Mouse (Mus musculus): ENCODE measurements around the gene Ccng2. TPM values are rescaled to one million over a fixed set of nuclear protein-coding genes. Genes with fewer than 3 reads are reported as not detected.
A peak's percentile ranks its signal among the peaks of the same experiment; 100 is the strongest.

Gene Ccng2
- 10 to 100 TPM; 35.7 to 37.0 TPM for polyA plus RNA-seq (2017; shearing (Covaris generic))

DNA sequence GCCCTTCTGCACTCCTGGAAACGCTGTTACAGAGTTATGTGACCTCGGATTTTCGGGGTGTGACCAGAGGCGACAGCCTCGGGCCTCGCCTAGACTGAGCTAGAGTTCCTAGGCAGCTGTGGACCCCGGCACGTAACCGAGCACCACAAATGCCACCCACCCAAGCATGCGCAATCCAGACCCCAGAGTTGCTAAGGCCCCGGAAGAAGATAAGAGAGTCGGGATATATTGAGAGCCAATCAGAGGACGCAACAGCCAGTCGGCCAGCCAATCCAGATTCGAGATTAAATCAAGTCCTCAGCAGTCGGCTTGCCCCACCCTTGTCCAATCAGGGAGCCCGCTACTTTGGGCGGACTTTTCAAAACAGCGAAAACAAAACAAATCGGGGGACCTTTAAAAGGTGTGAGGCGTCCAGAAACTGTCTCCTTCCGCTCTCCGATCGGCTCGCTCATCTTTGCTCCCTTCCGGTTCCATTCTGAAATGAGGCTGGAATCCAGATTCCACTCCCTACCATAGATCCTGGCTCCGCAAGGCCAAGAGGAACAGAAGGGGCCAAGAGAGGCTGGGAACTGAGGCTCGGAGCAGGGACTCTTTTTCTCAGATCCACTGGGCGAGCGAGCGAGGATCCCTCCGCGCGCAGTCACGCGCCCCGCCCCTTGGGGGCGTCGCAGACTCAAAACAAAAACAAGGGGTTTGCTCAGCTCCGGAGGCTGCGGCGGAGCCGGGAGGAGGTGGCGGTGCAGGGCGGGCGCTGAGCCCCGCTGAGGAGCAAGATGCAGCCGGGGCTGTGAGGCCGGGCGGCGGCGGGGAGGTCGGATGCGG lies at the start of gene Ccng2:
Ccng2 (plus strand) TSS at position 375 of the 822 bp plus-strand sequence.
- ATAC-seq = peak; percentile 71

DNA sequence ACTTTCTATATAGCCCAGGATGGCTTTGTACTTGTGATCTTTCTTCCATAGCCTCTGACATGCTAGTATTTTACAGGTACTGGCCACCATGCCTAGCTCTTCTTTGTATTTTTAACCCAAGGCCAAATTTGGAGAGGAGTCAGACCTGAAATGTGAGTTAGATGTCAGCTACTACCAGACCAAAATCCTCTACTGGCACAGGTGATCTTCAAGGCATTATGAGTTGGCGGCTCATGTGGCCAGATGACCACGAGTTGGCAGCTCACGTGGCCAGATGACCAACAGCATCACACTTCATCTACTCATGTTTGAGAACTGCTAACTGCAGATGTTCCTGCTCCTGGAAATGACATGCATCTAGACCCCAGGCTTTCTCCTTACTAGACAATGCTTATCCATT lies 48.7 kb upstream of the Ccng2 start:
- no peak for ATAC-seq

DNA sequence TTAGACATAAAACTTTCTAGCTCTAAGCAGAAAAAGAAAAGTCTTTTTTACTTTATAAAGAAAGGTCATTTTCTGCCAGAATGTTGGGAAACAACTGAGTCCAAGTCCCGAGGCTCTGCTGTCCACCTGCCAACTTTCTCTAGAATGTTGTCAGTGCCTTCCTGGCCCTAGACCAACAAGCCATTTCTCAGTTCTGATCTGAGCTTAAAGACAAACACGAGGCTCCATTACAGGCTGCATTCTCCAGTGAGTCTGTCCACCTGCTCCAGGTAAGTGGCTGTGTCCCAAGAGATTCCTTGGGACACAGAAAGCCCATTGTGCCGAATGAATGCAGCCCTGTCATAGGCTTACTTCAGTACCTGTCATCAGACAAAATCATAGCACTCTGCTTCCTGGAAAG lies 45.4 kb upstream of the Ccng2 start:
- ATAC-seq = no peak

DNA sequence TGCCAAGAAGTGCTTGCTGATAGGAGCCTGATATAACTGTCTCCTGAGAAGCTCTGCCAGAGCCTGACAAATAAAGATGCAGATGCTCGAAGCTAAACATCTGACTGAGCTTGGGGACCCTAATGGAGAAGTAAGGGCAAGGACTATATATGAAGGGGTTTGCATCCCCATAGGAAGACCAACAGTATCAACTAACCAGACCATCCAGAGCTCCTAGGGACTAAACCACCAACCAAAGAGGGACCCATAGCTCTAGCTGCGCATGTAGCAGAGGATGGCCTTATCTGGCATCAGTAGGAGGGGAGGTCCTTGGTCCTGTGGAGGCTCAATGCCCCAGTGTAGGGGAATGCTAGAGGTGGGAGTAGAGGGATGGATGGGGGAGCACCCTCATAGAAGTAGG lies 42.5 kb upstream of the Ccng2 start:
- no peak for ATAC-seq

DNA sequence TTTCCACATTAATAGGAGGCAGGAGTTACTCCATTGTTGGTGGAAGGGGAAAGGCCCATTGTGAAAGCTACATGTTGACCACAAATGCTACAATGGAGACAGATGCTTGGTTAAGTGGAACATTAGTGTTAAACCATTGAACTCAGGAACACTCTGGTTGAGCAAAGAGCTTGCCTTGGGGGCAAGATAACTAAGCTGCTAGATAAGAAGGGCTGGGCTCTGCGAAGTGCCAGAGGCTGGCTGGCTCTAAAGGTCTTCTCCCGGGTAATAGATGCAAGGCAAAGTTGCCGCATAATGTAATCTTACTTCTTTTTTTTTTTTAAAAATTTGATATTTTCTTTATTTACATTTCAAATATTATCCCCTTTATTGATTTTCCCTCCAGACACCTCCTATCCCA lies 39.9 kb upstream of the Ccng2 start:
- no peak for ATAC-seq

DNA sequence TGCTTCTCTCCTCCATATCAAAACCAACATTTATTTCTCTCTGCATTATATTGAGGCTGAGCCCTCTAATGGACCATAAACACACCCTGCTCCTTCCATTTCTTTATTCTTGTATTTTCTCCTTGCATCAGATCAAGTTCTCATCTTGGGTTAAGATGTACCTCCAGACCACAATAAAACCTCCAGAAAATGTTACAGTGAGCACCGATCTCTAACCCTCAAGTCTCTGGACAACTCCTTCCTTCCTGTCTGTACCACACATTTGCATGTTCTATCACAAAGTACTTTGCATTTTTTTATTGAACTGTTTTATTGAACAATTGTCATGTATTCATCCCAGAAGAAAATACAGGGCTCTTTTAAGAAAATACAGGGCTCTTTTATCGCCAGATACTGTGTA lies 37.5 kb upstream of the Ccng2 start:
- peak; percentile 63 for ATAC-seq

DNA sequence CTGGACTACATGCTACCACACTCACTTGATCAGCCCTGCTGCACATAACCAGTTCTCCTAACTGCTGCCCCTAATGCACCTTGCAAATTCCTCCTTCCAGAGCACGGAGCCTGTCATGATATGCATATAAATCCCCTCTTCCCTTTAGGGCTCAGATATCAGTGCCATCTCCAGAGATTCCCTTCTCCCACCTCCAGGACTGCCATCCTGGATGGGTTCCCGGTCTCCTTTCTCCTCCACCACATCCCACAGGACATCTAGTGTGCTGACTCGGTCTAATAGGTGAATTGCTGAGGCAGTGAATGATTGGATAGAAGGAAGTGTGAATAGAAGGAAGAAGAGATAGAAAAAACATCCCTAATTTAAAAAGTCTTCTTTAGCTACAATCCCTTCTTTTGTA lies 35.3 kb upstream of the Ccng2 start:
- no peak for ATAC-seq

DNA sequence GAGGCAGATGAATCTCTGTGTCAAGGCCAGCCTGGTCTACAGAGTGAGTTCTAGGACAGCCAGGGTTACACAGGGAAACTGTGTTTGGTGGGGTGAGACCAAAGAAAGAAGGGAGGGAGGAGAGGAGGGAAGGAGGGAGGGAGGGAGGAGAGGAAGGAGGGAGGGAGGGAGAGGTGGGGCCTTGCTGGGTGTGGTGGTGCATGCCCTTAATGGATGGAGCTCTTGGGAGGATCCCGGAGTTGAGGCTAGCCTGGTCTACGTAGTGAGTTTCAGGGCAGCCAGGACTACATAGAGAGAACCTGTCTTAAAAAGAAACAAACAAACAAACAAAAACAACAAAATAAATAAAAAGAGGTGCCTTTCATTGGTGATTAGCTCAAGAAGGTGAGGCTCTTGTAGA lies 34.2 kb upstream of the Ccng2 start:
- ATAC-seq = no peak

DNA sequence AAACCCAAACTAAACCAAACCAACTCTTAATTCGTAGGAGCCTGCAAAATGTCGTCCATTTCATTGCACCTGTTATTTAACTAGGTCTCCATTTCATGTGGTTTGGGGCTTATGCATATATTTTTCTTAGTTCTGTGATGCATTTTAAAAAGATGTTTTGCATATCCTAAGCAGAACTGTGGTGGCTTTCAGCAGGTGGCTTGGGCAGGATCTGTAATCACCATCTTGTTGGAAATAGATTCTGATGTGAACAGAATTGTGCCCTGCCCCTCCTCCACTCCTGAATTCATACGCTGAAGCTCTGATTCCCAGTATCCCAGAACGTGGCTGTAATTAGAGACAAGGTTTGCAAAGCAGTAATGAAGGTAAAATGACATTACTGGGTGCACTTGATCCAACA lies 32.9 kb upstream of the Ccng2 start:
- ATAC-seq = no peak

DNA sequence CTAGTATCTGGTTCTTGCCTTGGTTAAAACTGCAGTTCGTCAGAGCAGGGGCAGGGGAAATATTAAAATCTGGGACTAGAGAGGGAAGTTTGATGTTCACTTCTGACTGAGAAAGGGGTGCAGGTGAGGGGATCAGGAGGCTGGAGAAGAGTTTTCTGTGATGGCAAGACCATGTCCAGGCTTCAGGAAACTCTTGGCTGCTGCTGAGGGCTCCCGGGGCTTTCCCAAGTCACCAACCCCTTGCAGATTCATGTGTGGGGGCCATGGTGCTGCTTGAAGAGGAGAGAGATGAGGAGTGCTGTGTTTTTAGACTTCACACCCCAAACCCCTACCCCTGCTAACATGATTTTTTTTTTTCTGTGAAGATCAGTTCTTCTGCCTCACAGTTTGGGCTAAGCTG lies 32.5 kb upstream of the Ccng2 start:
- ATAC-seq = no peak

DNA sequence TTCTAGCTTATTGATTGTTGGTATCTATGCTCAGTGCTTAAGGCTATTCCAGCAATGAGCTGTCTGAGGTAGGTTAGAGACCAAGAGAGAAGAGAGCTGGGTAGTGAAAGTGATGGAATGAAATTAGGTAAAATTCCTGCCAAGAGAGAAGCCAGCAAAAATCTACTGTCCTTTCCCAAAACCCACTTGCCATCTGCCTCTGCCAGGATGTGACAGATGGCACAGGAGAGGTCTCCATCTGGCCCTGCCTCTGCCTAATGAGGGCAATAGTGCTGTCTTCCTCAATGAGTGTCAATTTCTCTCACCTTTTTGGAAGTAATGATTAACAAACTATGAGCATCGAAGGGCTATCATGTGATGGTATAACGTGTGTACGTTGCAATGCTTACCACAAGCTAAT lies 31.2 kb upstream of the Ccng2 start:
- ATAC-seq = no peak

DNA sequence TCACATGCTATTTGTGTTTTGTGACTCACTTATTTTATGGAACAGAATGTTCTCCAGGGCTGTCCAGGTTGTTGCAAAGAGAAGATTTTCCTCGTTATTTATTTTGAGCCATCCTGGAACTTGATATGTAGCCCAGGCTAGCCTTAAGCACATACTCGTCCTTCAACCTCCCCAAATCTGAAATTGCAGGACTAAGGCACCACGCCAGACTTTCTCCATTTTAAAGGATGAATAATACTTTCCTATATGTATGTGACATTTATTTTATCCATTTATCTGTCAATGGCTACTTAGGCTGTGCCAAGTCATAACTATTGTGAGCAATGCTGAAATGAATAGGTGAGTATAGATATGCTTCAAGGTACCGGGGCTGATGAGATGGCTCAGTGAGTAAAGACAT lies 30.5 kb upstream of the Ccng2 start:
- no peak for ATAC-seq

DNA sequence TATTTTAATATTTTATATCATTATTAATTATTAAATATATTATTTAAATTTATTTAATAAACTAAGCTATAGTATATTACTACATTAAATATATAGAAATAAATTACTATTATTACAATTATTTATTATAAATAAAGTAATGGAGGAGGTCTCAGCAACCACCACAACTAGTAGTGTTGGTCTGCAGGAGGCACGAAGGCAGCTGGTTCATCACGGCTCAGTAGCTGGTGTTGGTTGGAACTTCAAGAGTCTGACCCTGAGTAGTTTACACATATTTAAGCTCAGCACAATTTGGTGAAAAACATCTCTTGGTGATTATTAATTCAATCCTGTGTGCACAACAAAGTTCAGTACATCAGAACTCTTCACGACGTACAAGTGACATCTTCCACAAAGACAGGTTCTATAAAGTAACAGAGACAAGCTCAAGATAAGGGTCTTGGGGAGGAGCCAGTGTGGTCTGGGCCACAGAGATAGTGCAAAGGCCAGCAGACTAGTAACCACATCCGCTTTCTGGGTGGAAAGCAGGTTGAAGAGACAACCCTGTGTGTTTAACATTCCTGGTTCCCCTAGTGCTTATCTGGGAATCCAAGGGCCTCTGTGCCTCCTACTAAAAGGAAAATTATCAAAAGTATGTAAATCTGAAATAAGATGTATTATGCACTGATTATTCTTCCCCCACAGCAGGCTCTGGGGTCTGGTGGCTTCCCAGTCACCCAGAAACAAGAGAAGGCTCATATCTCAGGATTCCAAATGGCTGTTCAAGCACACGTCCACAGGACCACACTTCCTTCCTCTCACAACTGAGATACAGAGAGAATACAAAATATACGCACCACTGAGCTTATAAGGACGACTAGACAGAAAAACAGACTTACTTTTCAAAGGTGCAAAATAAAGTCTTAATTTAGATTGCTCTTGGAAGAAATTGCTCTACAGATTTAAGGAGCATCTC lies 27.2 kb upstream of the Ccng2 start:
- no peak for ATAC-seq

DNA sequence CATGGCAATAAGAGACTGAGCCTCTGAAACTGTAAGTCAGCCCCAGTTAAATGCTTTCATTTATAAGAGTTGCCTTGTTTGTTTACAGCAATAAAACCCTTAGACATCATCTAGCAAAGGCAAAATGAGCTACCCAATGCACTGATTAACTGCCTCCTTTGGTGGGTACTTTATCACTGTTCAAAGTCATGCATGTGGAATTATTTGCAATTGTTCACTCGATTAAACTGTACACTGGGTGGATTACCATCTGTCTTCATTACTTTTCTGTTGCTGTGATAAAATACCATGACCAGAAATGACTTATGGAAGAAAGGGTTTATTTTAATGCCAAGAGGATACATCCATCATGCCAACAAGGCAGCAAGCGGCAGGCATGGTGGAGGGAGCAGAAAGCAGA lies 21.8 kb upstream of the Ccng2 start:
- ATAC-seq = no peak

DNA sequence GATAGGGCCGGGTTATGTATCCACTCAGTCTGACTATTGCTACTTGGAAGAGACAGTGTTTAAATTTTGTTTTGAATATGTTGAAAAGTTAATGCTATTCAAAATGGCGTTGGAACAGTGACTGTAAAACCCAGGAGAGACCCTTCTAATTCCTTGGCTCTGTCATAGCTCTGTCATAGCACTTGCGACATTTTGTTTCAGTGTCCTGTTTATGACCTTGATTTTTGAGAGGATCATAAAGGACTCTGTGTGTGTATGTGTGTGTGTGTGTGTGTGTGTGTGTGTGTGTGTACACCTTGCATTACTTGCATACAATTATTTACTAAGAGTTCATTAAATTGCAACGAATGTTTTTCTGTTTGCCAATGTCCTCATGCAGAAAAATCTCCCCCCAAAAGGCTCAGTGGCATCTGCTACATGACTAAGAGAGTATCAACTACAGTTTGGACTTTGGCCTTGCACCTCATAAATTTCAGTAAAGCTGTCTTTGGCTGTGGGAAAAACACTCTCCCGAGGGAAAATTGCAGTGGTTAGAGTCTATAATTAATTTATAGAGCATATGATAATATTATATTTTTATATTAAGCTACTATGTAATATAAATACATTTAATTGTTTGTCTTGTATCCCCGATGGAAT lies 17.0 kb upstream of the Ccng2 start:
- no peak for ATAC-seq

DNA sequence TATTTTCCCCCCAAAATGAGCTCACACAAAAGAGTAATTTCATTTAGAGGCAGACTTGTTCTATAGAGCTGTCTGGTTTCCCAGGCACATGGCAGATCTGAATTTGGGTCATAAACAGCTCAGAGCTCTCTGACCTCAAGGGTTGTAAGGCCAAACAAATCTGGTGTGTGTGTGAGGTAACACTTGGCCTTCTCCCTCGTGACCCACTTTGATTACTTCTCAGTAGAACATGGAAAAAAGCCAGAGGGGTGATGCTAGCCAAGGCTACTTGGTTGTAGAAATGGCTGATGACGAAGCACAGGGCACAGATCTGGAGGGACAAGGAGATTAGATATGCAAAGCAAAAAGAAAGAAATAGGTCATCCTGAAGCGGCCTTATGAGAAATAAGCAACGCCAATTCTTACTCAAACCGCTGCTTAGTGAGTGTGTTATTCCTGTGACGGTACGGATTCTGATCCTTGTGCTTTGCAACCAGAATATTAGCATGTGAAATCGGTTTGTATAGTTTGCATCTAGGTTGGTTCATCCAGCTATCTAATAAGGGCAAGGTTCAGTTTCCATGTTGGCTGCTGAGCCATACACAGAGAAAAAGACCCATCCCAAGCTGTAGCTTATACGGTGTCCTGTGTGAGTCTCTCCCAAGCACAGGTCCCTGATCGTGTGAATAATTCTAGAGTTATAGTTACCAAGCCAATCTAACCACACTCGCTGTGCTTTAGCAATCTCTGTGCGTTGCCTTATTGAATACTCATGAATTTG lies 15.9 kb upstream of the Ccng2 start:
- ATAC-seq = no peak

DNA sequence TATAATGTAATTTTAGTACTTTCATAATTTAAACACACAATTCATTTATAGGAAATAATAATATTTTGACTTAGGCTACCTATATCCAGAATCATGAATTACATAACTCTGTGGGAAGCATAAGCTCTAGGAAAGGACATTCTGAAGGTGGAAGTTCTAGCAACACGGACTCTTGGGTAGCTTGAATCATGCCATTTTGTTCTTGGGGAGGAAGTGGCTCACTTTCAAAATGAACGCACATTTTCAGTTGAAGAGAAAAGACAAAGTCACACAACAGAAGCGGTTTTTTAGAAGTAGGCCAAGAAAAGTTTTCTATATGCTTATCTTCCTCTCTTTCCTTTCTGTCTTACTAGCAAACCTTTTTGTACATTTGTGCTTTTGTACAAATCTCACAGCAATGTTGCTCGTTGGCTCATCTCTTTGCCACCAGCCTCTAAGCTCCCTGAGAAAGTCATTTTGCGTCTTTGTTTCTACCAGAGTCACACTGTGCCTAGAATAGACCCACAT lies 11.2 kb upstream of the Ccng2 start:
- no peak for ATAC-seq

DNA sequence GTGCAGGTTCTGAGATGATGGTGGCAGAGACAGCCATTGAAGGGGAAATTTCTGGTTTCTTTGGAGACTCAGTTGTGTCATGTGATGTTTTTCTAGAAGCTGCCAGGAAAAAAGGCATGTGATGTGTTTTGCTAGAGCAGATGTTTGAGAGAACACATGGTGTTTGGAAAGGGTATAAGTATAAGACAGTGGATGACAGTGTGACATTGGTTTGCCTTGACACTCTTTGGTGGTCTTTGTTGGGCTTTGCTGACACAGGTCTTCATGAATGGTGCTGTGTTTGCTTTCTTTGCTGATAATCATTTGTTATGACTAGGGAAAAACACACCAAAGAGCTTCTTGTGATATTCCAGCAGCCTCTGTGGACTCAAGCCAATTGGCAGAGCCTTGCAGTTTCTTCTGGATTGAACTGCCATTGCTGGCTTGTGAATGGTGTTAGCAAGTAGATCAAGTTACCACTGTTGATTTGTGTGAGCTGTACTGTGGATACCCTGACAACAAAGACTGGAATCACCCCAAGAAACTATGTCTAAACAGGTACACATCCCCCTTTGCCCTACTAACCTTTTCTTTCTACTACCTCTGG lies 10.1 kb upstream of the Ccng2 start:
- ATAC-seq = no peak

DNA sequence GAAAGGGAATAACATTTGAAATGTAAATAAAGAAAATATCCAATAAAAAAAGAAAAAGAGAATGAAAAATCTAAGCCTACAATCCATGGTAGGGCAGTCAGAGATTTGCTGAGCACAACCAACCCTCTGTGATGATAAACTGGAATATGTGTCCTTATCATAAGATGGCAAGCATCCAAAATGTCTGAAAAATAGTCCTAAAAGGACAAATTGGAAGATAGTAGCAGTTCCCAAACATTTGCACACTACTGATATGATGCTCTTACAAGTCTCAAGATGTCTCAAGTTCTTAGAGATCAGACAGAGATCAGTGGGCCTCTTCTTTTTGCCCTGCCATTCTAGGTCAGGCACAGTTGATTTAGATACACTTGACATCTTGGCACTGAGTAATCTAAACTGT lies 7.7 kb upstream of the Ccng2 start:
- ATAC-seq = no peak

DNA sequence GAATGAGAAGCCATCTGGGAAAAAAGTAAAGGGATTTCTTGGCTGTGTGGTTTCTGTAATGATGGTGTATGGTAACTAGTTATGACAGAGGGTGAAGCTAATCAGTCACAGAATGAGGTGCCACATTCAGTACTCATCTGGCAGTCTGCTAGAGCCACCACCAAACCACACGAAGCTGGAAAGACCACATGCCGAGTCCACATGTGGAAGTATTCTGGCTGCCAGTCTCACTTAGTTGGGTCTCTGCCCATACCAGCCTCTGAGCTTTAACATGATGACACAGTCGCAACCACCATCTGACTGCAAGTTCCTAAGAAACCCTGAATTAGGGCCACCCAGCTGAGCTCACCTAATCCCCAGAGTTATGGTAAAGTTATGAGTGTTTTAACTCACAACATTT lies 6.1 kb upstream of the Ccng2 start:
- no peak for ATAC-seq

DNA sequence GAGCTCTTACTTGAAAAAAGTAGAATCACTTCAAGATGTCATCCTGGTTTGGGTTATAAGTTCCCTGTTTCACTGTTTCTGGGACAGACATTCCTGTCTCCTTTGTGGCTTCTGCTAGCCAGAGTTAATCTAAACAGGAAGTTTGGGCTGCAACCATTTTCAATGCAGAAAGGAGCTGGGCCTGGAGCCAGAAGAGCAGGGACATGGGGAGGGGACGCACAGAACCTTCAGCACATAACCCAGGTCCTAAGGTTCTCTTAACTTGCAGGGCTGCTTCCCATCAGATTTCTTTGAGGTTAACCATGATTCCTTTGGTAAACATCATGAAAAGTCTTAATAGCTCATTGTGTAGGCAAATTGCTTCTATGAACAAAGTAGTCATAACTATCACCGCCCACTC lies 4.3 kb upstream of the Ccng2 start:
- no peak for ATAC-seq

All from activated CD4-positive, CD25-positive, alpha-beta regulatory T cell, adult 4 months (primary cell).